Mouse (Mus musculus) small intestine, adult 2 months (tissue): Measurements from ENCODE around the gene Ccdc157.

Experiments
- CTCF ChIP-seq: fragments of 200-500 bp; IDR thresholded peaks from 2 replicates; pipeline ENCODE4 v1.5.1; 2012; ENCODE audit warnings: low read depth, mild to moderate bottlenecking, control low read depth, inconsistent platforms, low read length, moderate library complexity, mixed read lengths; ENCODE audit not compliant: insufficient replicate concordance, insufficient read length; ENCODE audit errors: extremely low read depth
- POLR2A ChIP-seq: fragments of 200-500 bp; IDR thresholded peaks from 2 replicates; pipeline ENCODE4 v1.6.1; 2012; ENCODE audit warnings: low read depth, mild to moderate bottlenecking, control low read depth, inconsistent platforms, low read length, moderate library complexity

DNA sequence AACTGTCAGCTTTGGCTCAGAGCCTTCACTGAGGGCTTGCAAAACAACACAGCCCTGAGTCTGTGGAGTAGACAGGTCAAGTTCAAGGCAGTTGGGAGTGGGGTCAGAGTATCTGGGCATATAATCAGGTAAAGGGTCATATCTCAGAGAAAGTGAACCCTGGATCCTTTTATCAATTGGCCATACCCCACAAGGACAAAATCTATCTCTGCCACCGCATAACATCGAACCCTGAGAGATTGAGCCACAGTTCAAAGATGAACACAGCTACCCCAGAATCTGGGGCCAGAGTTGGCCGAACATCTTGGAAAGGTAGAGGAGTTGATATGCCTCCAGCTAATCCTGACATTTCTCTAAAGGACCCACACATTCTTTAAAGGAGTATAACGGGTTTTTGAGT is 48.1 kb downstream of the Ccdc157 start:
- no peak for TF ChIP-seq CTCF
- TF ChIP-seq POLR2A: no peak
